Mouse (Mus musculus) forebrain, postnatal 0 days (tissue): ENCODE data around the gene Hsd17b12. TPM values are rescaled to one million over a fixed set of nuclear protein-coding genes. Genes with fewer than 3 reads are reported as not detected.

Source experiments
- ATAC-seq: fragments of 200-750 bp; cut with Nextera tagmentation; 2 replicates; pipeline ENCODE4 v1.8.0; 2017; ENCODE audit warnings: mild to moderate bottlenecking, moderate library complexity
- DNase-seq: peaks from one replicate; pipeline ENCODE4 v3.0.0-alpha.2; 2015
- H3K27ac ChIP-seq: fragments of 300-500 bp; sonication (generic); 2 replicates; pipeline ENCODE4 v1.5.1; 2014; ENCODE audit warnings: low read depth, mild to moderate bottlenecking, antibody characterized with exemption, low read length, moderate library complexity, mixed read lengths
- H3K27me3 ChIP-seq: fragments of 300-500 bp; sonication (generic); 2 replicates; pipeline ENCODE4 v1.6.1; 2014; ENCODE audit warnings: mild to moderate bottlenecking, low read length, mixed read lengths; ENCODE audit not compliant: insufficient read depth
- H3K36me3 ChIP-seq: fragments of 300-500 bp; sonication (generic); 2 replicates; pipeline ENCODE4 v1.6.1; 2014; ENCODE audit warnings: mild to moderate bottlenecking, moderate library complexity; ENCODE audit not compliant: insufficient read depth
- H3K4me1 ChIP-seq: fragments of 300-500 bp; sonication (generic); 2 replicates; pipeline ENCODE4 v1.6.1; 2014; ENCODE audit warnings: antibody characterized with exemption; ENCODE audit not compliant: insufficient read depth
- H3K4me2 ChIP-seq: fragments of 300-500 bp; sonication (generic); 2 replicates; pipeline ENCODE4 v1.6.1; 2014; ENCODE audit warnings: low read depth, mild to moderate bottlenecking, moderate library complexity
- H3K4me3 ChIP-seq: fragments of 300-500 bp; sonication (generic); 2 replicates; pipeline ENCODE4 v1.5.1; 2014; ENCODE audit warnings: low read depth, low read length, mixed read lengths
- H3K9ac ChIP-seq: fragments of 300-500 bp; sonication (generic); 2 replicates; pipeline ENCODE4 v1.6.1; 2014; ENCODE audit warnings: mild to moderate bottlenecking
- H3K9me3 ChIP-seq: fragments of 300-500 bp; sonication (generic); 2 replicates; pipeline ENCODE4 v1.6.1; 2016; ENCODE audit warnings: low read length
- CTCF ChIP-seq: sonication (generic); IDR thresholded peaks from 2 replicates; pipeline ENCODE4 v1.5.1; 2016; ENCODE audit warnings: antibody characterized with exemption, control low read depth, low read depth
- WGBS: fragments of 180-500 bp; shearing (Covaris S2); extraction: QIAGEN DNeasy Blood & Tissue Kit; methylation state at CpG from one replicate; pipeline ENCODE4 v1.1.7; 2014; 5-methylcytosine and 5-hydroxymethylcytosine counted together
- microRNA-seq, 2 experiments: library from miRNA; unstranded; fragments of <30 nt; microRNA quantifications; one replicate each; pipeline ENCODE4; 2016
- polyA plus RNA-seq: library from polyadenylated mRNA; unstranded; fragments of >200 nt; fragmentation: Nextera tagmentation; extraction: Ambion mirVana; gene quantifications from 2 replicates; pipeline ENCODE4 v1.2.1, GENCODE M21; 2015
- total RNA-seq: library from RNA; depleted of rRNA; stranded (reverse); fragments of >200 nt; gene quantifications from 2 replicates; pipeline ENCODE4 v1.2.3, GENCODE M21; 2014; rRNA removed

The Hsd17b12 gene
- total and polyA plus RNA-seq, 2 experiments from 2014 or later: 75.8 to 134 TPM

DNA sequence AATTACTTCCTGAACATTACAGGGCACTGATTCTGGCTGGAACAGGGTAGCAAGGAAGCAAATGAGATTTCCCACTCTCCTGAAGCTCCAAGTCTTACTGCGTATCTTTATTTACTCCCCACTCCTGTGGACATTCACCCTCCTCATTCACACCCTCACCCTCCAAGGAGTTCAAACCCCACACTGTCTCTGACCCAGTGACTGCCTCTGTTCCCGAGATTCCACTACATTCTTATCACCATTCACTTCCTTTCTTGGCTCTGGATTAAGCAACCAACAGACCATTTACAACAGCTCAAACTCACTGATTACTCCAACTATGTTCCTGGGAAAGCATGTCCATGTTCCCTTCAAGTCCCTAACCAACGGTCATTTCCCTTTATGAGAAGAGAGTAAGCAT lies 166.4 kb downstream of the Hsd17b12 start:
- no peaks in the 10 kb centered on the region for H3K27me3 ChIP-seq
- peak overlapping the region; percentile 50 for H3K27ac ChIP-seq
- TF ChIP-seq CTCF: no peak
- WGBS: 84% methylated on average over 3 of the region's 3 CpGs
- no peak overlapping the region for H3K4me2 ChIP-seq
- no peaks in the 10 kb centered on the region for H3K9me3 ChIP-seq
- H3K36me3 ChIP-seq: peaks cover 44% of the 10 kb centered on the region
- ATAC-seq (no peak), DNase-seq (no peak)
- no peak overlapping the region for H3K4me3 ChIP-seq
- 0 out of 2 replicates have a peak, but pooled peaks cover 5% of the 10 kb centered on the region for H3K4me1 ChIP-seq
- H3K9ac ChIP-seq: no peak overlapping the region

GRCm38 (mm10) chr2:93988440-93988839 lies 169.3 kb downstream of the Hsd17b12 start:
- H3K4me3 ChIP-seq: no peak overlapping the region
- no peak for DNase-seq
- 95% methylated on average over 2 of the region's 2 CpGs for WGBS
- no peak for TF ChIP-seq CTCF
- 0 out of 2 replicates have a peak, but pooled peaks cover 5% of the 10 kb centered on the region for H3K4me1 ChIP-seq
- H3K9ac ChIP-seq: no peak overlapping the region
- H3K4me2 ChIP-seq: no peak overlapping the region
- ATAC-seq: no peak
- H3K27me3 ChIP-seq: no peaks in the 10 kb centered on the region
- H3K27ac ChIP-seq: no peak overlapping the region
- no peaks in the 10 kb centered on the region for H3K9me3 ChIP-seq
- H3K36me3 ChIP-seq: peaks cover 27% of the 10 kb centered on the region

Small RNA genes lying within 50 kb of the gene (microRNA-seq; reads per million reads assigned to microRNA genes)
- gene Gm23630: 0 reads per million in 2 experiments

Other genes with a start within 250 kb of the Hsd17b12 start
- gene Gm13889, start 200.8 kb downstream of the Hsd17b12 start, total RNA-seq: 47.5 and 72.6 TPM in 2 replicates
- gene Gm13889, start 200.8 kb downstream of the Hsd17b12 start, polyA plus RNA-seq: 29.3 and 34.2 TPM in 2 replicates
- gene Gm27027, start 161.6 kb downstream of the Hsd17b12 start, total RNA-seq: not detected in 2 replicates
- not detected in 2 replicates for gene Gm27027, start 161.6 kb downstream of the Hsd17b12 start, polyA plus RNA-seq
- gene Alkbh3, start 147.2 kb downstream of the Hsd17b12 start, total RNA-seq: 36.2 and 53.1 TPM in 2 replicates
- gene Alkbh3, start 147.2 kb downstream of the Hsd17b12 start, polyA plus RNA-seq: 46.9 and 47.3 TPM in 2 replicates
- gene Ttc17, start 248.7 kb upstream of the Hsd17b12 start, total RNA-seq: 20.2 and 22.3 TPM in 2 replicates
- 12.8 and 17.1 TPM in 2 replicates for gene Ttc17, start 248.7 kb upstream of the Hsd17b12 start, polyA plus RNA-seq